Mouse (Mus musculus) limb, embryonic 12.5 days (tissue): Measurements from ENCODE around the gene Abhd16a. TPM values are rescaled to one million over a fixed set of nuclear protein-coding genes. Genes with fewer than 3 reads are reported as not detected.

Experiments
- ATAC-seq: fragments of 200-750 bp; cut with Nextera tagmentation; 2 replicates; pipeline ENCODE4 v1.8.0; 2017; ENCODE audit warnings: low read depth, moderate TSS enrichment; ENCODE audit not compliant: insufficient number of reproducible peaks, insufficient read depth, low FRiP score, low TSS enrichment
- H3K27ac ChIP-seq: fragments of 300-500 bp; sonication (generic); 2 replicates; pipeline ENCODE4 v1.5.1; 2016; ENCODE audit warnings: mild to moderate bottlenecking, moderate library complexity
- H3K27me3 ChIP-seq: fragments of 300-500 bp; sonication (generic); 2 replicates; pipeline ENCODE4 v1.6.1; 2016; ENCODE audit warnings: mild to moderate bottlenecking, moderate library complexity
- H3K36me3 ChIP-seq: fragments of 300-500 bp; sonication (generic); 2 replicates; pipeline ENCODE4 v1.6.1; 2016; ENCODE audit warnings: mild to moderate bottlenecking, moderate library complexity
- H3K4me1 ChIP-seq: fragments of 300-500 bp; sonication (generic); replicated peaks from 2 replicates; pipeline ENCODE4 v1.6.1; 2016
- H3K4me2 ChIP-seq: fragments of 300-500 bp; sonication (generic); 2 replicates; pipeline ENCODE4 v1.6.1; 2016; ENCODE audit warnings: mild to moderate bottlenecking, moderate library complexity
- H3K4me3 ChIP-seq: fragments of 300-500 bp; sonication (generic); replicated peaks from 2 replicates; pipeline ENCODE4 v1.5.1; 2016; ENCODE audit warnings: mild to moderate bottlenecking
- H3K9ac ChIP-seq: fragments of 300-500 bp; sonication (generic); replicated peaks from 2 replicates; pipeline ENCODE4 v1.6.1; 2016; ENCODE audit warnings: mild to moderate bottlenecking, moderate library complexity
- H3K9me3 ChIP-seq: fragments of 300-500 bp; sonication (generic); 2 replicates; pipeline ENCODE4 v1.6.1; 2016; ENCODE audit warnings: mild to moderate bottlenecking, moderate library complexity
- WGBS: fragments of 180-500 bp; shearing (Covaris S2); methylation state at CpG from one replicate; pipeline ENCODE4 v1.1.7; 2016; 5-methylcytosine and 5-hydroxymethylcytosine counted together
- polyA plus RNA-seq: library from polyadenylated mRNA; unstranded; fragments of >200 nt; fragmentation: Nextera tagmentation; extraction: Ambion mirVana; gene quantifications from 2 replicates; pipeline ENCODE4 v1.2.1, GENCODE M21; 2016

Gene Abhd16a
- polyA plus RNA-seq, 1 experiment from 2014 or later: 74.5 TPM

GRCm38 (mm10) chr17:35135591-35136320 is 46.7 kb downstream of the Abhd16a start:
- Histone ChIP-seq H3K27ac (peak overlapping the region; percentile 91), H3K4me1 (peaks cover 15% of the 10 kb centered on the region), H3K36me3 (peaks cover 31% of the 10 kb centered on the region), H3K4me3 (peak overlapping the region; percentile 79), H3K27me3 (no peaks in the 10 kb centered on the region), H3K9me3 (no peaks in the 10 kb centered on the region), H3K4me2 (peak overlapping the region; percentile 96), H3K9ac (peak overlapping the region; percentile 81)
- WGBS: 1% methylated on average over 43 of the region's 43 CpGs
- ATAC-seq: peak; percentile 42

- Histone ChIP-seq H3K36me3 (peaks cover 66% of the 10 kb centered on the region), H3K4me3 (no peak overlapping the region), H3K27me3 (no peaks in the 10 kb centered on the region), H3K4me1 (peaks cover 15% of the 10 kb centered on the region), H3K9me3 (no peaks in the 10 kb centered on the region), H3K4me2 (no peak overlapping the region), H3K27ac (no peak overlapping the region), H3K9ac (0 out of 2 replicates have a peak overlapping the region, but pooled peaks have one; percentile 31)
- ATAC-seq: no peak
- WGBS: 89% methylated on average over 3 of the region's 3 CpGs
These were observed 50.2 kb downstream of the Abhd16a start for GRCm38 (mm10) chr17:35139269-35139668.

- WGBS: 80% methylated on average over 16 of the region's 16 CpGs
- Histone ChIP-seq H3K36me3 (peaks cover 79% of the 10 kb centered on the region), H3K9ac (no peak overlapping the region), H3K9me3 (no peaks in the 10 kb centered on the region), H3K27ac (no peak overlapping the region), H3K4me2 (no peak overlapping the region), H3K4me1 (peaks cover 15% of the 10 kb centered on the region), H3K4me3 (no peak overlapping the region; the same call in 1 of the 2 replicates), H3K27me3 (no peaks in the 10 kb centered on the region)
- ATAC-seq: no peak
These were observed 51.5 kb downstream of the Abhd16a start for GRCm38 (mm10) chr17:35140490-35140996.

- ATAC-seq: no peak
- no peaks in the 10 kb centered on the region for H3K9me3 ChIP-seq
- peaks cover 6% of the 10 kb centered on the region for H3K4me1 ChIP-seq
- H3K27ac ChIP-seq: no peak overlapping the region
- H3K4me2 ChIP-seq: no peak overlapping the region
- no peaks in the 10 kb centered on the region for H3K27me3 ChIP-seq
- peaks cover 93% of the 10 kb centered on the region for H3K36me3 ChIP-seq
- no peak overlapping the region for H3K4me3 ChIP-seq
- 93% methylated on average over 6 of the region's 6 CpGs for WGBS
- no peak overlapping the region for H3K9ac ChIP-seq
These were observed 52.9 kb downstream of the Abhd16a start for GRCm38 (mm10) chr17:35141971-35142370.

- no peaks in the 10 kb centered on the region for H3K9me3 ChIP-seq
- peaks cover 100% of the 10 kb centered on the region for H3K36me3 ChIP-seq
- WGBS: 87% methylated on average over 5 of the region's 5 CpGs
- H3K4me1 ChIP-seq: no peaks in the 10 kb centered on the region
- no peak overlapping the region for H3K4me3 ChIP-seq
- H3K4me2 ChIP-seq: no peak overlapping the region
- no peak overlapping the region for H3K27ac ChIP-seq
- H3K9ac ChIP-seq: no peak overlapping the region
- H3K27me3 ChIP-seq: no peaks in the 10 kb centered on the region
- ATAC-seq: no peak
These were observed 57.1 kb downstream of the Abhd16a start for GRCm38 (mm10) chr17:35146139-35146538.

- WGBS: 34% methylated on average over 3 of the region's 3 CpGs
- Histone ChIP-seq H3K27ac (0 out of 2 replicates have a peak overlapping the region, but pooled peaks have one; percentile 5), H3K36me3 (peaks cover 100% of the 10 kb centered on the region), H3K4me2 (no peak overlapping the region), H3K27me3 (no peaks in the 10 kb centered on the region), H3K9ac (no peak overlapping the region), H3K9me3 (no peaks in the 10 kb centered on the region), H3K4me3 (no peak overlapping the region), H3K4me1 (no peaks in the 10 kb centered on the region)
- no peak for ATAC-seq
These were observed 58.3 kb downstream of the Abhd16a start for GRCm38 (mm10) chr17:35147348-35147747.

GRCm38 (mm10) chr17:35147922-35148639 is 59.0 kb downstream of the Abhd16a start:
- Histone ChIP-seq H3K9ac (no peak overlapping the region), H3K27ac (peak overlapping the region; percentile 25; the same call in 1 of the 2 replicates)
- WGBS: 67% methylated on average over 5 of the region's 5 CpGs

GRCm38 (mm10) chr17:35152121-35152520 is 63.1 kb downstream of the Abhd16a start:
- WGBS: 95% methylated on average over 4 of the region's 4 CpGs

More at GRCm38 (mm10) chr17:35147922-35148639, 59.0 kb downstream of the Abhd16a start:
- H3K4me2 ChIP-seq: no peak overlapping the region
- H3K9me3 ChIP-seq: no peaks in the 10 kb centered on the region
- no peaks in the 10 kb centered on the region for H3K27me3 ChIP-seq
- no peak overlapping the region for H3K4me3 ChIP-seq
- no peaks in the 10 kb centered on the region for H3K4me1 ChIP-seq
- no peak for ATAC-seq
- peaks cover 100% of the 10 kb centered on the region for H3K36me3 ChIP-seq

More at GRCm38 (mm10) chr17:35152121-35152520, 63.1 kb downstream of the Abhd16a start:
- no peaks in the 10 kb centered on the region for H3K27me3 ChIP-seq
- H3K9me3 ChIP-seq: no peaks in the 10 kb centered on the region
- H3K4me3 ChIP-seq: no peak overlapping the region
- H3K4me1 ChIP-seq: peaks cover 11% of the 10 kb centered on the region; the same call in 1 of the 2 replicates
- no peak overlapping the region for H3K4me2 ChIP-seq
- ATAC-seq: no peak
- peaks cover 100% of the 10 kb centered on the region for H3K36me3 ChIP-seq
- no peak overlapping the region for H3K27ac ChIP-seq
- no peak overlapping the region for H3K9ac ChIP-seq

Other genes starting within 250 kb of the Abhd16a start
- 58.3 and 65.7 TPM in 2 replicates for gene Skiv2l, start 239.1 kb upstream of the Abhd16a start, polyA plus RNA-seq
- 125 and 134 TPM in 2 replicates for gene Nelfe, start 238.9 kb upstream of the Abhd16a start, polyA plus RNA-seq
- 1.4 and 3.0 TPM in 2 replicates for gene Cfb, start 226.7 kb upstream of the Abhd16a start, polyA plus RNA-seq
- 9.3 and 10.8 TPM in 2 replicates for gene Zbtb12, start 209.8 kb upstream of the Abhd16a start, polyA plus RNA-seq
- gene Gm20547, start 207.2 kb upstream of the Abhd16a start, polyA plus RNA-seq: 0.18 TPM in 1 of 2 replicates, not detected in the other
- 0.84 and 1.1 TPM in 2 replicates for gene C2, start 191.0 kb upstream of the Abhd16a start, polyA plus RNA-seq
- 114 TPM in 2 replicates for gene Ehmt2, start 190.8 kb upstream of the Abhd16a start, polyA plus RNA-seq
- gene Slc44a4, start 174.8 kb upstream of the Abhd16a start, polyA plus RNA-seq: not detected in 2 replicates
- 16.2 and 18.9 TPM in 2 replicates for gene Neu1, start 158.0 kb upstream of the Abhd16a start, polyA plus RNA-seq
- gene Hspa1b, start 130.0 kb upstream of the Abhd16a start, polyA plus RNA-seq: 0.19 TPM in 1 of 2 replicates, not detected in the other
- not detected in 2 replicates for gene Gm20481, start 119.4 kb upstream of the Abhd16a start, polyA plus RNA-seq
- gene Hspa1a, start 117.1 kb upstream of the Abhd16a start, polyA plus RNA-seq: 1.9 and 2.0 TPM in 2 replicates
- 1.0 and 1.1 TPM in 2 replicates for gene Hspa1l, start 116.6 kb upstream of the Abhd16a start, polyA plus RNA-seq
- gene Lsm2, start 107.4 kb upstream of the Abhd16a start, polyA plus RNA-seq: 222 and 234 TPM in 2 replicates
- 169 and 171 TPM in 2 replicates for gene Vars, start 88.3 kb upstream of the Abhd16a start, polyA plus RNA-seq
- 0.10 and 0.13 TPM in 2 replicates for gene Vwa7, start 72.7 kb upstream of the Abhd16a start, polyA plus RNA-seq
- gene Sapcd1, start 61.2 kb upstream of the Abhd16a start, polyA plus RNA-seq: 3.2 and 3.3 TPM in 2 replicates
- 2.9 and 3.4 TPM in 2 replicates for gene Msh5, start 42.5 kb upstream of the Abhd16a start, polyA plus RNA-seq
- gene Clic1, start 39.3 kb upstream of the Abhd16a start, polyA plus RNA-seq: 194 and 195 TPM in 2 replicates
- 489 and 492 TPM in 2 replicates for gene Ddah2, start 30.2 kb upstream of the Abhd16a start, polyA plus RNA-seq
- gene Ly6g6c, start 23.9 kb upstream of the Abhd16a start, polyA plus RNA-seq: not detected in 2 replicates
- 0.68 and 0.76 TPM in 2 replicates for gene Mpig6b, start 23.1 kb upstream of the Abhd16a start, polyA plus RNA-seq
- gene Ly6g6e, start 12.4 kb upstream of the Abhd16a start, polyA plus RNA-seq: 1.3 and 2.5 TPM in 2 replicates
- 0.68 and 1.0 TPM in 2 replicates for gene Ly6g6d, start 11.2 kb upstream of the Abhd16a start, polyA plus RNA-seq
- gene Ly6g6f, start 3.7 kb upstream of the Abhd16a start, polyA plus RNA-seq: 0.44 and 0.66 TPM in 2 replicates
- not detected in 2 replicates for gene Ly6g5c, start 19.0 kb downstream of the Abhd16a start, polyA plus RNA-seq
- gene Ly6g5b, start 26.2 kb downstream of the Abhd16a start, polyA plus RNA-seq: 1.1 and 1.3 TPM in 2 replicates
- 22.4 and 23.7 TPM in 2 replicates for gene Gpank1, start 32.2 kb downstream of the Abhd16a start, polyA plus RNA-seq
- gene Csnk2b, start 32.8 kb downstream of the Abhd16a start, polyA plus RNA-seq: 266 and 270 TPM in 2 replicates
- gene D17H6S53E, start 37.1 kb downstream of the Abhd16a start, polyA plus RNA-seq: 7.1 and 10.1 TPM in 2 replicates
- 0.61 and 0.70 TPM in 2 replicates for gene Apom, start 42.8 kb downstream of the Abhd16a start, polyA plus RNA-seq
- gene Bag6, start 45.9 kb downstream of the Abhd16a start, polyA plus RNA-seq: 70.4 TPM in 2 replicates
- gene Prrc2a, start 75.6 kb downstream of the Abhd16a start, polyA plus RNA-seq: 212 and 231 TPM in 2 replicates
- 4.7 and 4.9 TPM in 2 replicates for gene Aif1, start 86.8 kb downstream of the Abhd16a start, polyA plus RNA-seq
- gene Lst1, start 99.2 kb downstream of the Abhd16a start, polyA plus RNA-seq: 5.6 and 6.0 TPM in 2 replicates
- gene Ltb, start 105.2 kb downstream of the Abhd16a start, polyA plus RNA-seq: 0.49 and 0.64 TPM in 2 replicates
- not detected in 2 replicates for gene Tnf, start 112.7 kb downstream of the Abhd16a start, polyA plus RNA-seq
- gene Lta, start 116.1 kb downstream of the Abhd16a start, polyA plus RNA-seq: not detected in 2 replicates
- 0.45 and 1.1 TPM in 2 replicates for gene Gm16181, start 131.6 kb downstream of the Abhd16a start, polyA plus RNA-seq
- 4.3 and 4.8 TPM in 2 replicates for gene Atp6v1g2, start 144.4 kb downstream of the Abhd16a start, polyA plus RNA-seq
- 13.3 and 15.5 TPM in 2 replicates for gene Nfkbil1, start 146.5 kb downstream of the Abhd16a start, polyA plus RNA-seq
- 620 and 638 TPM in 2 replicates for gene Ddx39b, start 152.5 kb downstream of the Abhd16a start, polyA plus RNA-seq
- 17.8 and 18.8 TPM in 2 replicates for gene H2-D1, start 173.5 kb downstream of the Abhd16a start, polyA plus RNA-seq
- gene H2-Q1, start 231.1 kb downstream of the Abhd16a start, polyA plus RNA-seq: 0.13 TPM in 1 of 2 replicates, not detected in the other